20 mouse cellular contexts compared by ENCODE assay signal in genomic region chr6:88619542-88619941, GRCm38 (mm10). TPM values are rescaled to one million over a fixed set of nuclear protein-coding genes. Genes with fewer than 3 reads are reported as not detected.
DNase-seq lines count a peak whose midpoint lies in the region; ATAC-seq and TF ChIP-seq lines count a peak whose summit lies in the region.
"Had no signal": no experiment of that assay in that cellular context is flagged by ENCODE, and none has a peak within 500 bp of the region (broad histone marks: within the 10 kb centered on the region; RNA-seq: fewer than 3 reads in every experiment).

No protein-coding gene starts in this region.

- no peaks in the 10 kb centered on the region for H3K27me3 ChIP-seq in forebrain, embryonic 11.5 days (ENCODE audit: control insufficient read depth, insufficient read depth, low read length)
- no peaks in the 10 kb centered on the region for H3K27me3 ChIP-seq in forebrain, embryonic 15.5 days
- H3K27me3 ChIP-seq in hindbrain, embryonic 16.5 days (replicated peaks; ENCODE audit: control insufficient read depth, insufficient read depth, low read length) = no peaks in the 10 kb centered on the region
- H3K27me3 ChIP-seq in hindbrain, embryonic 13.5 days = 0 out of 2 replicates have a peak, but pooled peaks cover 4% of the 10 kb centered on the region
- H3K27me3 ChIP-seq in midbrain, embryonic 15.5 days (replicated peaks) = no peaks in the 10 kb centered on the region
- H3K27me3 ChIP-seq: embryonic facial prominence, embryonic 12.5 days had no signal

- H3K27ac ChIP-seq in forebrain, embryonic 11.5 days (ENCODE audit: low read depth, low read length) = peak overlapping the region; percentile 60; the same call in 1 of the 2 replicates
- no peak overlapping the region for H3K27ac ChIP-seq in forebrain, embryonic 15.5 days (replicated peaks)
- H3K27ac ChIP-seq in hindbrain, embryonic 16.5 days (ENCODE audit: low read depth, low read length) = no peak overlapping the region; the same call in 1 of the 2 replicates
- no peak overlapping the region for H3K27ac ChIP-seq in hindbrain, embryonic 13.5 days
- H3K27ac ChIP-seq in midbrain, embryonic 15.5 days = peak overlapping the region; percentile 52; the same call in 1 of the 2 replicates
- H3K27ac ChIP-seq: embryonic facial prominence, embryonic 12.5 days; heart, embryonic 10.5 days had no signal

- H3K4me2 ChIP-seq in forebrain, embryonic 11.5 days (ENCODE audit: low read depth, low read length, severe bottlenecking) = no peak overlapping the region
- H3K4me2 ChIP-seq in forebrain, embryonic 15.5 days (replicated peaks) = no peak overlapping the region
- no peak overlapping the region for H3K4me2 ChIP-seq in hindbrain, embryonic 16.5 days (ENCODE audit: low read length)
- H3K4me2 ChIP-seq in hindbrain, embryonic 13.5 days = no peak overlapping the region
- H3K4me2 ChIP-seq in midbrain, embryonic 15.5 days = no peak overlapping the region
- H3K4me2 ChIP-seq: embryonic facial prominence, embryonic 12.5 days had no signal

- no peaks in the 10 kb centered on the region for H3K36me3 ChIP-seq in forebrain, embryonic 11.5 days (ENCODE audit: control insufficient read depth, insufficient read depth, low read length)
- H3K36me3 ChIP-seq in forebrain, embryonic 15.5 days = no peaks in the 10 kb centered on the region
- no peaks in the 10 kb centered on the region for H3K36me3 ChIP-seq in hindbrain, embryonic 16.5 days (ENCODE audit: control insufficient read depth, insufficient read depth, low read length)
- no peaks in the 10 kb centered on the region for H3K36me3 ChIP-seq in hindbrain, embryonic 13.5 days
- H3K36me3 ChIP-seq in midbrain, embryonic 15.5 days (replicated peaks) = no peaks in the 10 kb centered on the region
- H3K36me3 ChIP-seq: embryonic facial prominence, embryonic 12.5 days; heart, embryonic 10.5 days had no signal

- H3K4me3 ChIP-seq in forebrain, embryonic 11.5 days (ENCODE audit: low read depth, low read length) = no peak overlapping the region
- H3K4me3 ChIP-seq in forebrain, embryonic 15.5 days = no peak overlapping the region
- no peak overlapping the region for H3K4me3 ChIP-seq in hindbrain, embryonic 16.5 days (ENCODE audit: low read length)
- no peak overlapping the region for H3K4me3 ChIP-seq in hindbrain, embryonic 13.5 days
- H3K4me3 ChIP-seq in midbrain, embryonic 15.5 days = no peak overlapping the region
- H3K4me3 ChIP-seq: embryonic facial prominence, embryonic 12.5 days; heart, embryonic 10.5 days had no signal

- 17% methylated on average over 5 of the region's 5 CpGs for WGBS in forebrain, embryonic 11.5 days
- 9% methylated on average over 5 of the region's 5 CpGs for WGBS in forebrain, embryonic 15.5 days
- 45% methylated on average over 5 of the region's 5 CpGs for WGBS in hindbrain, embryonic 16.5 days
- WGBS in hindbrain, embryonic 13.5 days = 61% methylated on average over 5 of the region's 5 CpGs
- WGBS in midbrain, embryonic 15.5 days = 33% methylated on average over 5 of the region's 5 CpGs

- H3K9me3 ChIP-seq in forebrain, embryonic 11.5 days (ENCODE audit: control insufficient read depth, low read length) = no peaks in the 10 kb centered on the region
- H3K9me3 ChIP-seq in forebrain, embryonic 15.5 days = no peaks in the 10 kb centered on the region
- no peaks in the 10 kb centered on the region for H3K9me3 ChIP-seq in hindbrain, embryonic 16.5 days (ENCODE audit: control insufficient read depth, low read length)
- no peaks in the 10 kb centered on the region for H3K9me3 ChIP-seq in hindbrain, embryonic 13.5 days
- H3K9me3 ChIP-seq in midbrain, embryonic 15.5 days = no peaks in the 10 kb centered on the region
- H3K9me3 ChIP-seq: embryonic facial prominence, embryonic 12.5 days; heart, embryonic 10.5 days had no signal

- TF ChIP-seq POLR2A in brain, embryonic 14.5 days (IDR thresholded peaks at IDR 0.05; ENCODE audit: borderline replicate concordance, extremely low read depth, insufficient read depth, insufficient read length, poor library complexity, severe bottlenecking) = no peak

- peak; percentile 54 for DNase-seq in forebrain, embryonic 11.5 days (ENCODE audit: low spot score)
- peak; percentile 78 for DNase-seq in brain, embryonic 14.5 days (ENCODE audit: low read depth)
- no peak for DNase-seq in thymus, postnatal 14 days
- no peak for DNase-seq in lung, postnatal 25 days (ENCODE audit: low spot score)
- DNase-seq: adrenal gland, postnatal 10 days; cerebellum, adult 11-12 months; cerebellum, adult 9-10 months; cerebellum, postnatal 25 days; gastrocnemius, postnatal 36 days; heart, adult 11 months; heart, postnatal 10 days; heart, postnatal 4 days had no signal

- TF ChIP-seq CTCF in brain, embryonic 14.5 days (IDR thresholded peaks at IDR 0.05; ENCODE audit: borderline replicate concordance, extremely low read depth, insufficient read depth, insufficient read length) = no peak

- no peaks in the 10 kb centered on the region for H3K4me1 ChIP-seq in forebrain, embryonic 11.5 days (replicated peaks; ENCODE audit: control insufficient read depth, insufficient read depth, low read length)
- H3K4me1 ChIP-seq in forebrain, embryonic 15.5 days = peaks cover 7% of the 10 kb centered on the region; the same call in 1 of the 2 replicates
- H3K4me1 ChIP-seq in hindbrain, embryonic 16.5 days (ENCODE audit: control insufficient read depth, insufficient read depth, low read depth, low read length) = 0 out of 2 replicates have a peak, but pooled peaks cover 2% of the 10 kb centered on the region
- H3K4me1 ChIP-seq in hindbrain, embryonic 13.5 days (replicated peaks) = no peaks in the 10 kb centered on the region
- no peaks in the 10 kb centered on the region for H3K4me1 ChIP-seq in midbrain, embryonic 15.5 days
- H3K4me1 ChIP-seq: embryonic facial prominence, embryonic 12.5 days had no signal

- no peak overlapping the region for H3K9ac ChIP-seq in forebrain, embryonic 11.5 days (ENCODE audit: low read length)
- no peak overlapping the region for H3K9ac ChIP-seq in forebrain, embryonic 15.5 days (replicated peaks)
- no peak overlapping the region for H3K9ac ChIP-seq in hindbrain, embryonic 16.5 days (ENCODE audit: low read depth, low read length)
- H3K9ac ChIP-seq in hindbrain, embryonic 13.5 days = no peak overlapping the region
- H3K9ac ChIP-seq in midbrain, embryonic 15.5 days = no peak overlapping the region
- H3K9ac ChIP-seq: embryonic facial prominence, embryonic 12.5 days had no signal

- ATAC-seq in forebrain, embryonic 11.5 days (replicated peaks; ENCODE audit: low FRiP score) = 0 out of 2 replicates have a peak, but pooled peaks have one; percentile 42
- ATAC-seq in forebrain, embryonic 15.5 days (replicated peaks) = no peak
- ATAC-seq in hindbrain, embryonic 16.5 days = peak; percentile 71; the same call in 1 of the 2 replicates
- ATAC-seq in hindbrain, embryonic 13.5 days (ENCODE audit: low FRiP score) = no peak
- no peak for ATAC-seq in midbrain, embryonic 15.5 days (replicated peaks)
- ATAC-seq: inflammation-experienced regulatory T-cells, adult 6 months; intestine, postnatal 0 days had no signal

RNA-seq across cellular contexts. Expression of gene Kbtbd12, which starts 18.2 kb away (rescaled TPM):
- 0.21 TPM in 1 of 2 replicates, not detected in the other for polyA plus RNA-seq in forebrain, embryonic 11.5 days (2014; fragmentation: Nextera tagmentation; extraction: Ambion mirVana)
- polyA plus RNA-seq in forebrain, embryonic 15.5 days (2015; fragmentation: Nextera tagmentation; extraction: Ambion mirVana) = 0.20 TPM in 1 of 2 replicates, not detected in the other
- polyA plus RNA-seq in hindbrain, embryonic 16.5 days (2015; fragmentation: Nextera tagmentation; extraction: Ambion mirVana) = 0.60 and 0.74 TPM in 2 replicates
- polyA plus RNA-seq in hindbrain, embryonic 13.5 days (2015; fragmentation: Nextera tagmentation; extraction: Ambion mirVana) = 0.14 and 0.26 TPM in 2 replicates
- 0.15 and 0.16 TPM in 2 replicates for polyA plus RNA-seq in brain, embryonic 14.5 days (2012; rRNA removed)
- 0.26 and 0.65 TPM in 2 replicates for polyA plus RNA-seq in midbrain, embryonic 15.5 days (2015; fragmentation: Nextera tagmentation; extraction: Ambion mirVana)
- polyA plus RNA-seq: embryonic facial prominence, embryonic 12.5 days; inflammation-experienced regulatory T-cells, adult 6 months had no signal

Comparison
In these comparisons a context has a peak if more than half of its experiments do, and no peak if none do; other contexts are left out.
1. ATAC-seq: peak in forebrain, embryonic 11.5 days (single experiment) and hindbrain, embryonic 16.5 days (single experiment); none in forebrain, embryonic 15.5 days (single experiment), hindbrain, embryonic 13.5 days (single experiment) and midbrain, embryonic 15.5 days (single experiment).
2. H3K27ac ChIP-seq: peak in forebrain, embryonic 11.5 days (single experiment) and midbrain, embryonic 15.5 days (single experiment); none in forebrain, embryonic 15.5 days (single experiment), hindbrain, embryonic 16.5 days (single experiment) and hindbrain, embryonic 13.5 days (single experiment).
3. DNase-seq: peak in forebrain, embryonic 11.5 days (single experiment) and brain, embryonic 14.5 days (single experiment); none in thymus, postnatal 14 days (single experiment) and lung, postnatal 25 days (single experiment).